18 mouse cellular contexts compared by ENCODE assay signal in the genomic region with DNA sequence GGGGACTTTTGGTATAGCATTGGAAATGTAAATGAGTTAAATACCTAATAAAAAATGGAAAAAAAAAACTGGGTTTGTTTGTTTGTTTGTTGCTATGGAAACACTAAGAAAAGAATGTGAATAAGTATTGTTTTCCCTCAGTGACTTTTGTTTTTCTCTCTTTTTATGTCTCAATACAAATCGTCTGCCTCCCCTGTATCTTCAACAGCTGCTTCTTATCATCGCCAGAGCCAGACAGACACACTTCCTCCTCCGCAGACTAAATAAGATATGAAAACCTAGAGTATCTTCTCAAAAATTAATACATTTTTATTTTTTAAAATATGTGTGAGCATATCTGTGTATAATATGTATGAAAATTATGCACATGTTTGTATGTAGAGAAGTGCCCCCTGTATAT.
"Had no signal": no experiment of that assay in that cellular context is flagged by ENCODE, and none has a peak within 500 bp of the region (broad histone marks: within the 10 kb centered on the region; RNA-seq: fewer than 3 reads in every experiment).

No protein-coding gene starts in this region.

- H3K27me3 ChIP-seq: liver, embryonic 12.5 days; lung, embryonic 15.5 days; midbrain, embryonic 12.5 days; neural tube, embryonic 13.5 days; neural tube, embryonic 15.5 days had no signal

- H3K4me2 ChIP-seq: liver, embryonic 12.5 days; lung, embryonic 15.5 days; midbrain, embryonic 12.5 days; neural tube, embryonic 13.5 days; neural tube, embryonic 15.5 days had no signal

- H3K4me3 ChIP-seq: liver, embryonic 12.5 days; lung, embryonic 15.5 days; midbrain, embryonic 10.5 days; midbrain, embryonic 12.5 days; myocyte; neural tube, embryonic 13.5 days; neural tube, embryonic 15.5 days had no signal

- DNase-seq: midbrain, embryonic 14.5 days; retina, postnatal 1 day; right cerebral cortex, adult 18-20 months; right cerebral cortex, postnatal 25 days; right cerebral cortex, postnatal 4 days; spleen, adult 18-20 months; thymus, adult 18-20 months; thymus, postnatal 14 days; thymus, postnatal 36 days had no signal

- H3K4me1 ChIP-seq: liver, embryonic 12.5 days; lung, embryonic 15.5 days; midbrain, embryonic 12.5 days had no signal

- H3K9ac ChIP-seq: liver, embryonic 12.5 days; liver, embryonic 14.5 days; lung, embryonic 15.5 days; midbrain, embryonic 12.5 days; neural tube, embryonic 13.5 days; neural tube, embryonic 15.5 days had no signal

- H3K27ac ChIP-seq: liver, embryonic 12.5 days; liver, embryonic 14.5 days; lung, embryonic 15.5 days; midbrain, embryonic 10.5 days; midbrain, embryonic 12.5 days; neural tube, embryonic 13.5 days; neural tube, embryonic 15.5 days had no signal

- ATAC-seq: liver, embryonic 12.5 days; midbrain, embryonic 16.5 days had no signal

- H3K36me3 ChIP-seq: liver, embryonic 12.5 days; lung, embryonic 15.5 days; midbrain, embryonic 10.5 days; midbrain, embryonic 12.5 days; neural tube, embryonic 13.5 days; neural tube, embryonic 15.5 days had no signal

- H3K9me3 ChIP-seq: liver, embryonic 12.5 days; lung, embryonic 15.5 days; midbrain, embryonic 10.5 days; midbrain, embryonic 12.5 days; neural tube, embryonic 15.5 days had no signal
